Mouse (Mus musculus): ENCODE measurements at regions not wholly inside any gene's neighbourhood (a gene's known extent, or its start where the extent isn't known, plus 50 kb on each side); places are given as distances from the start of the nearest gene placed in this dataset.

- no peak overlapping the region for H3K9ac ChIP-seq (ENCODE audit: low read depth, poor library complexity, severe bottlenecking)
- H3K4me3 ChIP-seq (ENCODE audit: low read depth, low read length) = no peak overlapping the region
- no peaks in the 10 kb centered on the region for H3K27me3 ChIP-seq (ENCODE audit: control insufficient read depth, insufficient read depth, low read length, poor library complexity, severe bottlenecking)
- no peaks in the 10 kb centered on the region for H3K36me3 ChIP-seq (ENCODE audit: control insufficient read depth, insufficient read depth, low read length, poor library complexity, severe bottlenecking)
- TF ChIP-seq CTCF (IDR thresholded peaks at IDR 0.05; ENCODE audit: low read depth, low read length) (no peak), EP300 (IDR thresholded peaks at IDR 0.05; ENCODE audit: insufficient read depth, low read depth, low read length) (no peak)
- H3K9me3 ChIP-seq (replicated peaks; ENCODE audit: control insufficient read depth, insufficient read depth, low read length, poor library complexity, severe bottlenecking) = no peaks in the 10 kb centered on the region
- no peak overlapping the region for H3K27ac ChIP-seq (ENCODE audit: insufficient read depth, low read length)
- no peaks in the 10 kb centered on the region for H3K4me1 ChIP-seq (ENCODE audit: control insufficient read depth, insufficient read depth, low read length)
Observed at GRCm38 (mm10) chr3:57228400-57228799, 73.4 kb downstream of the Tm4sf1 start.

- TF ChIP-seq EP300 (IDR thresholded peaks at IDR 0.05; ENCODE audit: insufficient read depth, low read depth, low read length) (no peak), POLR2A (IDR thresholded peaks at IDR 0.05; ENCODE audit: insufficient read depth, low read length) (no peak), CTCF (IDR thresholded peaks at IDR 0.05; ENCODE audit: low read depth, low read length) (no peak)
- Histone ChIP-seq H3K9me3 (replicated peaks; ENCODE audit: control insufficient read depth, insufficient read depth, low read length, poor library complexity, severe bottlenecking) (no peaks in the 10 kb centered on the region), H3K36me3 (ENCODE audit: control insufficient read depth, insufficient read depth, low read length, poor library complexity, severe bottlenecking) (no peaks in the 10 kb centered on the region), H3K4me3 (ENCODE audit: low read depth, low read length) (no peak overlapping the region), H3K4me1 (ENCODE audit: control insufficient read depth, insufficient read depth, low read length) (no peaks in the 10 kb centered on the region), H3K27ac (ENCODE audit: insufficient read depth, low read length) (no peak overlapping the region), H3K27me3 (ENCODE audit: control insufficient read depth, insufficient read depth, low read length, poor library complexity, severe bottlenecking) (no peaks in the 10 kb centered on the region), H3K9ac (ENCODE audit: low read depth, poor library complexity, severe bottlenecking) (no peak overlapping the region)
Observed at GRCm38 (mm10) chr3:57223773-57224172, 78.0 kb downstream of the Tm4sf1 start.

GRCm38 (mm10) chr3:57222318-57222914, 79.4 kb downstream of the Tm4sf1 start:
- Histone ChIP-seq H3K27ac (ENCODE audit: insufficient read depth, low read length) (no peak overlapping the region), H3K4me1 (ENCODE audit: control insufficient read depth, insufficient read depth, low read length) (peaks cover 2% of the 10 kb centered on the region), H3K36me3 (ENCODE audit: control insufficient read depth, insufficient read depth, low read length, poor library complexity, severe bottlenecking) (no peaks in the 10 kb centered on the region), H3K9me3 (replicated peaks; ENCODE audit: control insufficient read depth, insufficient read depth, low read length, poor library complexity, severe bottlenecking) (no peaks in the 10 kb centered on the region), H3K27me3 (ENCODE audit: control insufficient read depth, insufficient read depth, low read length, poor library complexity, severe bottlenecking) (no peaks in the 10 kb centered on the region), H3K4me3 (ENCODE audit: low read depth, low read length) (no peak overlapping the region), H3K9ac (ENCODE audit: low read depth, poor library complexity, severe bottlenecking) (no peak overlapping the region)
- TF ChIP-seq CTCF (IDR thresholded peaks at IDR 0.05; ENCODE audit: low read depth, low read length) (no peak), EP300 (IDR thresholded peaks at IDR 0.05; ENCODE audit: insufficient read depth, low read depth, low read length) (no peak), POLR2A (IDR thresholded peaks at IDR 0.05; ENCODE audit: insufficient read depth, low read length) (no peak)

GRCm38 (mm10) chr3:57218431-57218830, 83.4 kb downstream of the Tm4sf1 start:
- Histone ChIP-seq H3K9ac (ENCODE audit: low read depth, poor library complexity, severe bottlenecking) (no peak overlapping the region), H3K9me3 (replicated peaks; ENCODE audit: control insufficient read depth, insufficient read depth, low read length, poor library complexity, severe bottlenecking) (no peaks in the 10 kb centered on the region), H3K4me3 (ENCODE audit: low read depth, low read length) (no peak overlapping the region), H3K27ac (ENCODE audit: insufficient read depth, low read length) (no peak overlapping the region), H3K27me3 (ENCODE audit: control insufficient read depth, insufficient read depth, low read length, poor library complexity, severe bottlenecking) (no peaks in the 10 kb centered on the region), H3K36me3 (ENCODE audit: control insufficient read depth, insufficient read depth, low read length, poor library complexity, severe bottlenecking) (no peaks in the 10 kb centered on the region), H3K4me1 (ENCODE audit: control insufficient read depth, insufficient read depth, low read length) (peaks cover 2% of the 10 kb centered on the region)
- TF ChIP-seq POLR2A (IDR thresholded peaks at IDR 0.05; ENCODE audit: insufficient read depth, low read length) = no peak
- 0 out of 2 replicates have a peak, but pooled peaks have one; percentile 6 for TF ChIP-seq EP300 (IDR thresholded peaks at IDR 0.05; ENCODE audit: insufficient read depth, low read depth, low read length)
- TF ChIP-seq CTCF (IDR thresholded peaks at IDR 0.05; ENCODE audit: low read depth, low read length) = no peak

- Histone ChIP-seq H3K36me3 (ENCODE audit: control insufficient read depth, insufficient read depth, low read length, poor library complexity, severe bottlenecking) (no peaks in the 10 kb centered on the region), H3K27me3 (ENCODE audit: control insufficient read depth, insufficient read depth, low read length, poor library complexity, severe bottlenecking) (no peaks in the 10 kb centered on the region), H3K9ac (ENCODE audit: low read depth, poor library complexity, severe bottlenecking) (no peak overlapping the region), H3K4me1 (ENCODE audit: control insufficient read depth, insufficient read depth, low read length) (no peaks in the 10 kb centered on the region), H3K9me3 (replicated peaks; ENCODE audit: control insufficient read depth, insufficient read depth, low read length, poor library complexity, severe bottlenecking) (no peaks in the 10 kb centered on the region), H3K4me3 (ENCODE audit: low read depth, low read length) (no peak overlapping the region), H3K27ac (ENCODE audit: insufficient read depth, low read length) (no peak overlapping the region)
- TF ChIP-seq CTCF (IDR thresholded peaks at IDR 0.05; ENCODE audit: low read depth, low read length) = no peak
- no peak for TF ChIP-seq POLR2A (IDR thresholded peaks at IDR 0.05; ENCODE audit: insufficient read depth, low read length)
- TF ChIP-seq EP300 (IDR thresholded peaks at IDR 0.05; ENCODE audit: insufficient read depth, low read depth, low read length) = no peak
Observed at GRCm38 (mm10) chr3:57204066-57204723, 97.6 kb downstream of the Tm4sf1 start.

GRCm38 (mm10) chr3:57203418-57203817, 98.4 kb downstream of the Tm4sf1 start:
- no peak overlapping the region for H3K27ac ChIP-seq (ENCODE audit: insufficient read depth, low read length)
- no peaks in the 10 kb centered on the region for H3K4me1 ChIP-seq (ENCODE audit: control insufficient read depth, insufficient read depth, low read length)
- no peaks in the 10 kb centered on the region for H3K9me3 ChIP-seq (replicated peaks; ENCODE audit: control insufficient read depth, insufficient read depth, low read length, poor library complexity, severe bottlenecking)
- H3K4me3 ChIP-seq (ENCODE audit: low read depth, low read length) = no peak overlapping the region
- H3K9ac ChIP-seq (ENCODE audit: low read depth, poor library complexity, severe bottlenecking) = no peak overlapping the region
- H3K36me3 ChIP-seq (ENCODE audit: control insufficient read depth, insufficient read depth, low read length, poor library complexity, severe bottlenecking) = no peaks in the 10 kb centered on the region
- TF ChIP-seq EP300 (IDR thresholded peaks at IDR 0.05; ENCODE audit: insufficient read depth, low read depth, low read length) (no peak), POLR2A (IDR thresholded peaks at IDR 0.05; ENCODE audit: insufficient read depth, low read length) (no peak)
- H3K27me3 ChIP-seq (ENCODE audit: control insufficient read depth, insufficient read depth, low read length, poor library complexity, severe bottlenecking) = no peaks in the 10 kb centered on the region

Measured in ES-Bruce4 (cell line).